Mouse (Mus musculus): ENCODE measurements around the gene Hlf.

GRCm38 (mm10) chr11:90292766-90293165 lies 97.9 kb downstream of the Hlf start:
- TF ChIP-seq HCFC1 (IDR thresholded peaks at IDR 0.05; ENCODE audit: borderline replicate concordance, insufficient read depth, low read length): no peak
- no peak for TF ChIP-seq ZC3H11A (IDR thresholded peaks at IDR 0.05; ENCODE audit: borderline replicate concordance, low read depth, low read length)
- no peak for TF ChIP-seq ZNF384 (IDR thresholded peaks at IDR 0.05; ENCODE audit: low read depth, low read length)
- TF ChIP-seq CHD2 (IDR thresholded peaks at IDR 0.05; ENCODE audit: low read depth, low read length): no peak
